Mouse (Mus musculus) C2C12 (cell line): ENCODE measurements around the gene C2cd5.

Experiments used
- CEBPB ChIP-seq: IDR thresholded peaks from one replicate; pipeline ENCODE4 v1.6.1; 2011; ENCODE audit warnings: low read depth, mild to moderate bottlenecking, control low read depth, moderate library complexity
- CTCF ChIP-seq: IDR thresholded peaks from one replicate; pipeline ENCODE4 v1.5.1; 2011; ENCODE audit not compliant: control insufficient read depth, insufficient read depth, insufficient read length
- MAX ChIP-seq: IDR thresholded peaks from one replicate; pipeline ENCODE4 v1.6.1; 2011; ENCODE audit warnings: mild to moderate bottlenecking, control low read depth
- MYOD1 ChIP-seq: IDR thresholded peaks from one replicate; pipeline ENCODE4 v1.6.1; 2011; ENCODE audit warnings: low read depth; ENCODE audit not compliant: control insufficient read depth, insufficient read length
- MYOG ChIP-seq: IDR thresholded peaks from one replicate; pipeline ENCODE4 v1.6.1; 2011; ENCODE audit not compliant: control insufficient read depth, insufficient read length; ENCODE audit errors: extremely low read depth
- USF1 ChIP-seq: IDR thresholded peaks from one replicate; pipeline ENCODE4 v1.6.1; 2011; ENCODE audit warnings: low read depth, mild to moderate bottlenecking, control low read depth, moderate library complexity

- TF ChIP-seq CTCF (no peak), MYOG (no peak), USF1 (no peak), MYOD1 (no peak), CEBPB (no peak), MAX (no peak)
Measured at GRCm38 (mm10) chr6:143069606-143070005, 30.3 kb downstream of the C2cd5 start.
